Mouse (Mus musculus): ENCODE results near the gene Capn8. TPM values are rescaled to one million over a fixed set of nuclear protein-coding genes. Genes with fewer than 3 reads are reported as not detected.

The Capn8 gene
- polyA plus RNA-seq, 1 experiment from 2014 or later = 0.05 TPM

DNA sequence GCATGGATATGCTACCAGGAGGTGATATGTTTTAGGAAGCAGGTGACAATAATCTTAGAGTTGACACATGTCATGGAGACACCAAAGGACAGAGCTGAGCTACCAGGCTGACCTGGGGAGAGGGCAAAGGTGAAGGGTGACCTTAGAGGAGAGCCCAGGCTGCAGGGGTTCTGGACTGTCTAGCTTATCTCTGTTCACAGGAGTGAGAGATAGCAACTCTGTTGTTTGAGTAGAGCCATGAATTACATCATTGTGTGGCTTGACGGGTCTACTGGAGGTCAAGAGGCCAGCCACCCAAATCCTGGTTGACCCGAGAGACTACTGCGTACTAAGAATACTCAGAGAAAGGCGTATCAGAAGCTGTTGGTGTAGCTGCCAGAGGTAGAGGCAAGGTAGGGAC is 22.9 kb downstream of the Capn8 start:
- no peaks in the 10 kb centered on the region; the same call in 1 of the 2 replicates for H3K27me3 ChIP-seq (ENCODE audit: control insufficient read depth, insufficient read depth, low read depth, low read length)
- no peaks in the 10 kb centered on the region for H3K36me3 ChIP-seq (ENCODE audit: control insufficient read depth, insufficient read depth)
- H3K9ac ChIP-seq (ENCODE audit: low read depth, low read length) = no peak overlapping the region
- H3K4me1 ChIP-seq (ENCODE audit: control insufficient read depth, low read depth, low read length) = no peaks in the 10 kb centered on the region
- H3K4me3 ChIP-seq (ENCODE audit: low read depth, low read length) = no peak overlapping the region
- no peak overlapping the region for H3K27ac ChIP-seq (ENCODE audit: low read length)
- no peaks in the 10 kb centered on the region for H3K9me3 ChIP-seq (replicated peaks; ENCODE audit: control insufficient read depth, low read length)
- peak; percentile 50; the same call in 1 of the 2 replicates for ATAC-seq (ENCODE audit: low read depth)
- 39% methylated on average over 4 of the region's 4 CpGs for WGBS (ENCODE audit: insufficient replicate concordance)
- no peak overlapping the region for H3K4me2 ChIP-seq (ENCODE audit: low read depth, low read length)

GRCm38 (mm10) chr1:182591491-182591890 is 26.7 kb downstream of the Capn8 start:
- ATAC-seq (ENCODE audit: low read depth) = no peak
- H3K4me1 ChIP-seq (ENCODE audit: control insufficient read depth, low read depth, low read length) = no peaks in the 10 kb centered on the region
- H3K27ac ChIP-seq (ENCODE audit: low read length) = no peak overlapping the region
- no peaks in the 10 kb centered on the region; the same call in 1 of the 2 replicates for H3K27me3 ChIP-seq (ENCODE audit: control insufficient read depth, insufficient read depth, low read depth, low read length)
- 66% methylated on average over 7 of the region's 7 CpGs for WGBS (ENCODE audit: insufficient replicate concordance)
- no peak overlapping the region for H3K4me3 ChIP-seq (ENCODE audit: low read depth, low read length)
- no peaks in the 10 kb centered on the region for H3K36me3 ChIP-seq (ENCODE audit: control insufficient read depth, insufficient read depth)
- no peak overlapping the region for H3K9ac ChIP-seq (ENCODE audit: low read depth, low read length)
- H3K4me2 ChIP-seq (ENCODE audit: low read depth, low read length) = no peak overlapping the region
- no peaks in the 10 kb centered on the region for H3K9me3 ChIP-seq (replicated peaks; ENCODE audit: control insufficient read depth, low read length)

DNA sequence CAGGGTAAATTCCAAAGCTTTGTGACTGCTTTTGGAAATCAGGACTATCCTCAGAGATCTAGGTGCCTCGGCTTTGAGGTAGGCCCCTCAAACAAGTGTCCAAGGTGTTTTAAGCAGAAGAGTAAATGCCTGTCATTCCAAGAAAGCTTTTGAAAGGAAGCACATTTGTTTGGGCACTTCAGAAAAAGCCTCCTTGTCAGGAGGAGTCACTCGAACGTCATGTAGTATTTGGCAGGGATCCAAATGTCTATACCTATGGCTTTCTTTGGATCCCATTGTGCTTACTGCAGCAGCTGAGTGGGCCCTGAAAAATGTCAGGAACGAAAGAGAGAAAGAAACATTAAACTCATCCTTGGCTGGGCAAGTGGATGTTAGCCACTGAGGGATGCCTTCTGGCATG is 27.6 kb downstream of the Capn8 start:
- H3K27me3 ChIP-seq (ENCODE audit: control insufficient read depth, insufficient read depth, low read depth, low read length) = no peaks in the 10 kb centered on the region; the same call in 1 of the 2 replicates
- 37% methylated on average over 4 of the region's 4 CpGs for WGBS (ENCODE audit: insufficient replicate concordance)
- H3K4me3 ChIP-seq (ENCODE audit: low read depth, low read length) = no peak overlapping the region
- H3K36me3 ChIP-seq (ENCODE audit: control insufficient read depth, insufficient read depth) = no peaks in the 10 kb centered on the region
- H3K4me1 ChIP-seq (ENCODE audit: control insufficient read depth, low read depth, low read length) = no peaks in the 10 kb centered on the region
- no peak for ATAC-seq (ENCODE audit: low read depth)
- no peaks in the 10 kb centered on the region for H3K9me3 ChIP-seq (replicated peaks; ENCODE audit: control insufficient read depth, low read length)
- H3K27ac ChIP-seq (ENCODE audit: low read length) = no peak overlapping the region
- no peak overlapping the region for H3K9ac ChIP-seq (ENCODE audit: low read depth, low read length)
- no peak overlapping the region for H3K4me2 ChIP-seq (ENCODE audit: low read depth, low read length)

GRCm38 (mm10) chr1:182605330-182606150 is 40.7 kb downstream of the Capn8 start:
- no peaks in the 10 kb centered on the region for H3K9me3 ChIP-seq (replicated peaks; ENCODE audit: control insufficient read depth, low read length)
- no peaks in the 10 kb centered on the region for H3K36me3 ChIP-seq (ENCODE audit: control insufficient read depth, insufficient read depth)
- no peak overlapping the region for H3K9ac ChIP-seq (ENCODE audit: low read depth, low read length)
- no peak overlapping the region for H3K27ac ChIP-seq (ENCODE audit: low read length)
- ATAC-seq (ENCODE audit: low read depth) = no peak
- no peaks in the 10 kb centered on the region for H3K27me3 ChIP-seq (ENCODE audit: control insufficient read depth, insufficient read depth, low read depth, low read length)
- no peak overlapping the region for H3K4me2 ChIP-seq (ENCODE audit: low read depth, low read length)
- H3K4me1 ChIP-seq (ENCODE audit: control insufficient read depth, low read depth, low read length) = no peaks in the 10 kb centered on the region
- no peak overlapping the region for H3K4me3 ChIP-seq (ENCODE audit: low read depth, low read length)
- 67% methylated on average over 17 of the region's 17 CpGs for WGBS (ENCODE audit: insufficient replicate concordance)

- ATAC-seq (ENCODE audit: low read depth) = no peak
- no peaks in the 10 kb centered on the region for H3K27me3 ChIP-seq (ENCODE audit: control insufficient read depth, insufficient read depth, low read depth, low read length)
Observed at GRCm38 (mm10) chr1:182609701-182610335, 45.0 kb downstream of the Capn8 start.

GRCm38 (mm10) chr1:182615465-182615864 is 50.7 kb downstream of the Capn8 start:
- Histone ChIP-seq H3K4me2 (ENCODE audit: low read depth, low read length) (no peak overlapping the region), H3K9me3 (replicated peaks; ENCODE audit: control insufficient read depth, low read length) (no peaks in the 10 kb centered on the region), H3K36me3 (ENCODE audit: control insufficient read depth, insufficient read depth) (no peaks in the 10 kb centered on the region), H3K9ac (ENCODE audit: low read depth, low read length) (no peak overlapping the region), H3K4me1 (ENCODE audit: control insufficient read depth, low read depth, low read length) (no peaks in the 10 kb centered on the region), H3K27me3 (ENCODE audit: control insufficient read depth, insufficient read depth, low read depth, low read length) (no peaks in the 10 kb centered on the region), H3K27ac (ENCODE audit: low read length) (no peak overlapping the region), H3K4me3 (ENCODE audit: low read depth, low read length) (no peak overlapping the region)
- WGBS (ENCODE audit: insufficient replicate concordance) = 21% methylated on average over 1 of the region's 1 CpGs
- no peak for ATAC-seq (ENCODE audit: low read depth)

More at GRCm38 (mm10) chr1:182609701-182610335, 45.0 kb downstream of the Capn8 start:
- WGBS (ENCODE audit: insufficient replicate concordance) = 45% methylated on average over 4 of the region's 4 CpGs
- H3K4me1 ChIP-seq (ENCODE audit: control insufficient read depth, low read depth, low read length) = no peaks in the 10 kb centered on the region
- H3K4me2 ChIP-seq (ENCODE audit: low read depth, low read length) = no peak overlapping the region
- H3K27ac ChIP-seq (ENCODE audit: low read length) = no peak overlapping the region
- no peaks in the 10 kb centered on the region for H3K9me3 ChIP-seq (replicated peaks; ENCODE audit: control insufficient read depth, low read length)
- no peak overlapping the region for H3K9ac ChIP-seq (ENCODE audit: low read depth, low read length)
- no peaks in the 10 kb centered on the region for H3K36me3 ChIP-seq (ENCODE audit: control insufficient read depth, insufficient read depth)
- no peak overlapping the region for H3K4me3 ChIP-seq (ENCODE audit: low read depth, low read length)

DNA sequence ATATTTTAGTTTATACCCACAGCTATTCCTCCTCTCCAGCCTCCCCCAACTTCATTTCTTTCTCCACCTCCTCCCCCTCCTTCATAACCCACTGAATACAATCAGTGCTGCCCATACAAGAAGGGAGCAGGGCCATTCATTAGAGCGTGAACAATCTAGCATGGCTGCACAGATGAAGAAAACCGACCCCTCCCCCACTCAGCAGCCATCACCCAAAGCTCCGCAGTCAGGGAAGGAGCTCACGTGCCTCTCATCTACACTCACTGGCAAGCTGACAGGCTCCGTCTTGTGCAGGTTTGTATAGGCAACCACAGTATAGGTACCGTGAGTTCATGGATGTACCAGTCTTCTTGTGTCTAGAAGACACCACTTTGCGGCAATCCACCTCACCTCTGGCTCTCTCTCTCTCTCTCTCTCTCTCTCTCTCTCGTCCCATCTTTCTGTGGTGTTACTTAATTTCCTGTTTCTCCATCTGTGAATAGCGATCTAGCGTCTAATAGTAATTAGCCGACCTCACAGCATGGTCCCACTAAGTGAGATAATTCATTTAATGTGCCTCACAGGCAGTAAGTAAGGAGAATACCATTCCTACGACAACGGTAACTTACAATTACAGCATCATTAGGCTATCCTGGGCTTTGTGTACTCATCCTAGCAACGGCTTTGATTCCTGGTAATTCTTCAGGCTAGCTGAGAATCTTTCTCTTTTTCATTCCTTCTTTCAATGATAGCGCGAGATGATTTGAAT is 53.6 kb downstream of the Capn8 start:
- no peak for ATAC-seq (ENCODE audit: low read depth)
- no peaks in the 10 kb centered on the region for H3K9me3 ChIP-seq (replicated peaks; ENCODE audit: control insufficient read depth, low read length)
- WGBS (ENCODE audit: insufficient replicate concordance) = 64% methylated on average over 16 of the region's 16 CpGs

DNA sequence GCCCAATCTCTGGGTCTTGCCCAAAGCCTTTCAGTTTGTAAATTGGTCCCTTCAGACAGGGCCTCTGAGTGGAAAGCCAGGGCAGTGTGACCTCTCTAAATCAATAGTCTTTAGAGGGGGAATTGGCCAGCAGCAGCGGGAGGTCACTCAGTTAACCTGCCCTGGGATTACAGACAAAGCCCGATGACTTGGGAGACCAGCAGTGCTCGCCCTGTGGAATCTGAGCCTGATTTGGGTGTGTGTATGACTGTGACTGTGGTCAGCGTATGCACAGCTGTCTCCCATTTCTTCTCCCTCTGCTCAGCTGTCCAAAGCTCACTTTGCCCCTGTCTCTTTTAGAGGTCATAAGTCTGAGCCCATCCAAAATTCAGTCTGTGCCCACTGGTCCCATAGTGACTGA is 55.7 kb downstream of the Capn8 start:
- Histone ChIP-seq H3K36me3 (ENCODE audit: control insufficient read depth, insufficient read depth) (no peaks in the 10 kb centered on the region), H3K27ac (ENCODE audit: low read length) (no peak overlapping the region), H3K9me3 (replicated peaks; ENCODE audit: control insufficient read depth, low read length) (no peaks in the 10 kb centered on the region), H3K27me3 (ENCODE audit: control insufficient read depth, insufficient read depth, low read depth, low read length) (no peaks in the 10 kb centered on the region), H3K4me2 (ENCODE audit: low read depth, low read length) (no peak overlapping the region), H3K4me3 (ENCODE audit: low read depth, low read length) (no peak overlapping the region), H3K9ac (ENCODE audit: low read depth, low read length) (no peak overlapping the region), H3K4me1 (ENCODE audit: control insufficient read depth, low read depth, low read length) (no peaks in the 10 kb centered on the region)
- no peak for ATAC-seq (ENCODE audit: low read depth)
- WGBS (ENCODE audit: insufficient replicate concordance) = 51% methylated on average over 4 of the region's 4 CpGs

More for the DNA sequence above, 53.6 kb downstream of the Capn8 start:
- Histone ChIP-seq H3K27ac (ENCODE audit: low read length) (no peak overlapping the region), H3K27me3 (ENCODE audit: control insufficient read depth, insufficient read depth, low read depth, low read length) (no peaks in the 10 kb centered on the region), H3K36me3 (ENCODE audit: control insufficient read depth, insufficient read depth) (no peaks in the 10 kb centered on the region), H3K4me1 (ENCODE audit: control insufficient read depth, low read depth, low read length) (no peaks in the 10 kb centered on the region), H3K4me2 (ENCODE audit: low read depth, low read length) (no peak overlapping the region), H3K9ac (ENCODE audit: low read depth, low read length) (no peak overlapping the region), H3K4me3 (ENCODE audit: low read depth, low read length) (no peak overlapping the region)

Data from liver, embryonic 16.5 days (tissue).